9 mouse cellular contexts compared by ENCODE assay signal in genomic region chr2:153609058-153609457, GRCm38 (mm10). TPM values are rescaled to one million over a fixed set of nuclear protein-coding genes. Genes with fewer than 3 reads are reported as not detected.
DNase-seq lines count a peak whose midpoint lies in the region; ATAC-seq lines count a peak whose summit lies in the region.
"Had no signal": no experiment of that assay in that cellular context is flagged by ENCODE, and none has a peak within 500 bp of the region (broad histone marks: within the 10 kb centered on the region; RNA-seq: fewer than 3 reads in every experiment).

No protein-coding gene starts in this region.

- H3K4me3 ChIP-seq in kidney, embryonic 16.5 days (ENCODE audit: low read length): no peak overlapping the region

- ATAC-seq in kidney, embryonic 16.5 days (ENCODE audit: low FRiP score, low TSS enrichment): peak; percentile 17; the same call in 1 of the 2 replicates

- no peak overlapping the region for H3K4me2 ChIP-seq in kidney, embryonic 16.5 days (replicated peaks; ENCODE audit: low read depth, low read length)
- H3K4me2 ChIP-seq: midbrain, embryonic 11.5 days had no signal

- DNase-seq in heart, adult 11 months: peak; percentile 93
- DNase-seq in heart, postnatal 4 days: no peak
- DNase-seq in retina, postnatal 1 day: peak; percentile 11
- no peak for DNase-seq in retina, embryonic 14.5 days (ENCODE audit: low spot score)
- no peak for DNase-seq in right cerebral cortex, postnatal 25 days
- DNase-seq in thymus, postnatal 10 days (ENCODE audit: low spot score in 2 of 2): no peak
- DNase-seq in frontal cortex, postnatal 25 days (ENCODE audit: low spot score in 2 of 2): no peak

- WGBS in kidney, embryonic 16.5 days: 69% methylated on average over 8 of the region's 8 CpGs

- no peaks in the 10 kb centered on the region for H3K36me3 ChIP-seq in kidney, embryonic 16.5 days (ENCODE audit: insufficient read depth, low read length)

- no peaks in the 10 kb centered on the region for H3K27me3 ChIP-seq in kidney, embryonic 16.5 days (ENCODE audit: insufficient read depth, low read length)

- H3K27ac ChIP-seq in kidney, embryonic 16.5 days (ENCODE audit: low read length): no peak overlapping the region

- no peaks in the 10 kb centered on the region for H3K9me3 ChIP-seq in kidney, embryonic 16.5 days (ENCODE audit: low read length)

- H3K4me1 ChIP-seq in kidney, embryonic 16.5 days (ENCODE audit: insufficient read depth, low read length): peaks cover 19% of the 10 kb centered on the region

- no peak overlapping the region for H3K9ac ChIP-seq in kidney, embryonic 16.5 days (replicated peaks; ENCODE audit: low read length)

RNA-seq across cellular contexts. Expression of gene Commd7, which starts 23.5 kb away (rescaled TPM):
- 10 to 100 TPM; 21.7 to 25.9 TPM for total RNA-seq in heart, postnatal 4 days (2021)
- 84.2 and 87.4 TPM in 2 replicates for polyA plus RNA-seq in kidney, embryonic 16.5 days (2015; fragmentation: Nextera tagmentation; extraction: Ambion mirVana)

RNA-seq across cellular contexts. Expression of gene Dnmt3b, which starts 40.2 kb away (rescaled TPM):
- total RNA-seq in heart, postnatal 4 days (2021): 1 to 10 TPM; 3.0 to 3.5 TPM
- polyA plus RNA-seq in kidney, embryonic 16.5 days (2015; fragmentation: Nextera tagmentation; extraction: Ambion mirVana): 17.3 and 18.1 TPM in 2 replicates

Comparison
In these comparisons a context has a peak if more than half of its experiments do, and no peak if none do; other contexts are left out.
1. DNase-seq: peak in heart, adult 11 months (single experiment) and retina, postnatal 1 day (single experiment); none in heart, postnatal 4 days (single experiment), retina, embryonic 14.5 days (single experiment), right cerebral cortex, postnatal 25 days (single experiment), thymus, postnatal 10 days (0 of 2) and frontal cortex, postnatal 25 days (0 of 2).